In the genomic region with DNA sequence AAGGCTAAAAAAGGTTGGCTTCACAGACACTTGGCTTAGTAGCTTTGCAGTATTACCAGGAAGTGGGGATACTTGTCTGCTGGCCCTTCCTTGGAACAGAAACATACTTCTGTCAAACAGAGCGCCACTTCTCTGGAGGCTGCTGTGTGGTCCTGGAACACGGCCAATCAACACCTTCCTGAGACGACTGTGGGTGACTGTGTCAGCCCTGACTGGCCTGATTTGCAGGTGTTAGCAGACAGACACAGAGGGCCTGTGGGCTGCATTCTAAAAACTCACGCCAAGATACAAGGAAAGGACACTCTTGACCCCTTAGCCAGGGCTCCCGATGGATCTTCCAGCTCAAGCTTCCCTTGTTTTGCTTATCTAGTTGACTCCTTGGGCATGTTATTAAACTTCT, we compare ENCODE assay signal across 10 mouse cellular contexts. TPM values are rescaled to one million over a fixed set of nuclear protein-coding genes. Genes with fewer than 3 reads are reported as not detected.
DNase-seq lines count a peak whose midpoint lies in the region; ATAC-seq lines count a peak whose summit lies in the region.
"Had no signal": no experiment of that assay in that cellular context is flagged by ENCODE, and none has a peak within 500 bp of the region (broad histone marks: within the 10 kb centered on the region; RNA-seq: fewer than 3 reads in every experiment).

No protein-coding gene starts in this region.

- peaks cover 16% of the 10 kb centered on the region for H3K4me1 ChIP-seq in heart, embryonic 16.5 days (ENCODE audit: control insufficient read depth, insufficient read depth, low read length)
- peaks cover 22% of the 10 kb centered on the region for H3K4me1 ChIP-seq in midbrain, embryonic 13.5 days (replicated peaks)
- H3K4me1 ChIP-seq in midbrain, embryonic 11.5 days (ENCODE audit: control insufficient read depth, insufficient read depth, low read length), result peaks cover 13% of the 10 kb centered on the region
- H3K4me1 ChIP-seq in liver, embryonic 12.5 days, result peaks cover 35% of the 10 kb centered on the region
- H3K4me1 ChIP-seq in stomach, embryonic 16.5 days (ENCODE audit: control insufficient read depth, insufficient read depth, low read length), result peaks cover 11% of the 10 kb centered on the region; the same call in 1 of the 2 replicates

- no peak overlapping the region for H3K9ac ChIP-seq in heart, embryonic 16.5 days (ENCODE audit: low read length)
- no peak overlapping the region for H3K9ac ChIP-seq in midbrain, embryonic 13.5 days (replicated peaks)
- no peak overlapping the region for H3K9ac ChIP-seq in midbrain, embryonic 11.5 days (ENCODE audit: low read length)
- no peak overlapping the region for H3K9ac ChIP-seq in liver, embryonic 12.5 days
- no peak overlapping the region for H3K9ac ChIP-seq in stomach, embryonic 16.5 days (ENCODE audit: low read length)

- no peaks in the 10 kb centered on the region for H3K27me3 ChIP-seq in heart, embryonic 16.5 days (ENCODE audit: control insufficient read depth, insufficient read depth, low read length)
- no peaks in the 10 kb centered on the region for H3K27me3 ChIP-seq in midbrain, embryonic 13.5 days
- no peaks in the 10 kb centered on the region for H3K27me3 ChIP-seq in midbrain, embryonic 11.5 days (ENCODE audit: control insufficient read depth, insufficient read depth, low read length)
- H3K27me3 ChIP-seq in liver, embryonic 12.5 days (replicated peaks), result no peaks in the 10 kb centered on the region
- H3K27me3 ChIP-seq in stomach, embryonic 16.5 days (ENCODE audit: control insufficient read depth, insufficient read depth, low read length), result no peaks in the 10 kb centered on the region

- peaks cover 8% of the 10 kb centered on the region for H3K36me3 ChIP-seq in heart, embryonic 16.5 days (ENCODE audit: control insufficient read depth, insufficient read depth)
- peaks cover 5% of the 10 kb centered on the region for H3K36me3 ChIP-seq in midbrain, embryonic 13.5 days
- H3K36me3 ChIP-seq in midbrain, embryonic 11.5 days (ENCODE audit: control insufficient read depth, insufficient read depth, low read length), result peaks cover 4% of the 10 kb centered on the region; the same call in 1 of the 2 replicates
- H3K36me3 ChIP-seq in liver, embryonic 12.5 days, result peaks cover 24% of the 10 kb centered on the region
- H3K36me3 ChIP-seq in stomach, embryonic 16.5 days (ENCODE audit: control insufficient read depth, insufficient read depth, low read length), result 0 out of 2 replicates have a peak, but pooled peaks cover 1% of the 10 kb centered on the region

- no peak overlapping the region for H3K4me3 ChIP-seq in heart, embryonic 16.5 days (ENCODE audit: low read length)
- no peak overlapping the region for H3K4me3 ChIP-seq in midbrain, embryonic 13.5 days (replicated peaks)
- H3K4me3 ChIP-seq in midbrain, embryonic 11.5 days (ENCODE audit: low read depth, low read length), result no peak overlapping the region
- H3K4me3 ChIP-seq in liver, embryonic 12.5 days, result no peak overlapping the region
- H3K4me3 ChIP-seq in stomach, embryonic 16.5 days (replicated peaks; ENCODE audit: low read length), result no peak overlapping the region

- 28% methylated on average over 5 of the region's 5 CpGs for WGBS in heart, embryonic 16.5 days
- 93% methylated on average over 5 of the region's 5 CpGs for WGBS in midbrain, embryonic 13.5 days
- WGBS in midbrain, embryonic 11.5 days, result 93% methylated on average over 5 of the region's 5 CpGs
- WGBS in liver, embryonic 12.5 days (ENCODE audit: insufficient replicate concordance), result 80% methylated on average over 5 of the region's 5 CpGs
- 64% methylated on average over 5 of the region's 5 CpGs for WGBS in stomach, embryonic 16.5 days

- DNase-seq in heart, adult 8-10 months (ENCODE audit: low spot score), result no peak
- no peak for DNase-seq in midbrain, embryonic 11.5 days (ENCODE audit: low spot score, missing footprints)
- DNase-seq in right cerebral cortex, adult 2 months (ENCODE audit: low spot score in 2 of 2), result no peak
- no peak for DNase-seq in spleen, postnatal 14 days (ENCODE audit: low spot score in 2 of 2)

- no peak for ATAC-seq in heart, embryonic 16.5 days (replicated peaks; ENCODE audit: extremely low read depth, insufficient read depth, low FRiP score)
- no peak for ATAC-seq in midbrain, embryonic 13.5 days
- ATAC-seq in midbrain, embryonic 11.5 days (ENCODE audit: low FRiP score), result no peak
- ATAC-seq in liver, embryonic 12.5 days, result no peak
- ATAC-seq in stomach, embryonic 16.5 days (ENCODE audit: insufficient read depth, low FRiP score), result no peak

- no peak overlapping the region for H3K4me2 ChIP-seq in heart, embryonic 16.5 days (ENCODE audit: low read depth, low read length)
- no peak overlapping the region for H3K4me2 ChIP-seq in midbrain, embryonic 13.5 days (replicated peaks)
- no peak overlapping the region for H3K4me2 ChIP-seq in midbrain, embryonic 11.5 days
- H3K4me2 ChIP-seq in liver, embryonic 12.5 days, result no peak overlapping the region
- no peak overlapping the region for H3K4me2 ChIP-seq in stomach, embryonic 16.5 days (ENCODE audit: low read depth, low read length)

- H3K27ac ChIP-seq in heart, embryonic 16.5 days (ENCODE audit: low read length), result peak overlapping the region; percentile 98
- H3K27ac ChIP-seq in midbrain, embryonic 13.5 days, result 0 out of 2 replicates have a peak overlapping the region, but pooled peaks have one; percentile 92
- no peak overlapping the region for H3K27ac ChIP-seq in midbrain, embryonic 11.5 days (ENCODE audit: low read depth, low read length)
- peak overlapping the region; percentile 98 for H3K27ac ChIP-seq in liver, embryonic 12.5 days
- H3K27ac ChIP-seq in stomach, embryonic 16.5 days (ENCODE audit: low read length), result peak overlapping the region; percentile 99

- peaks cover 3% of the 10 kb centered on the region; the same call in 1 of the 2 replicates for H3K9me3 ChIP-seq in heart, embryonic 16.5 days (replicated peaks; ENCODE audit: control insufficient read depth, low read length)
- no peaks in the 10 kb centered on the region for H3K9me3 ChIP-seq in midbrain, embryonic 13.5 days
- peaks cover 3% of the 10 kb centered on the region; the same call in 1 of the 2 replicates for H3K9me3 ChIP-seq in midbrain, embryonic 11.5 days (ENCODE audit: control insufficient read depth, low read length)
- H3K9me3 ChIP-seq in liver, embryonic 12.5 days (replicated peaks), result peaks cover 5% of the 10 kb centered on the region; the same call in 1 of the 2 replicates
- no peaks in the 10 kb centered on the region for H3K9me3 ChIP-seq in stomach, embryonic 16.5 days (replicated peaks; ENCODE audit: control insufficient read depth, low read length)

RNA-seq across cellular contexts. Expression of a gene that starts 0.9 kb away (rescaled TPM):
- polyA plus RNA-seq in heart, embryonic 16.5 days (2015; fragmentation: Nextera tagmentation; extraction: Ambion mirVana), result 157 and 170 TPM in 2 replicates
- 10 to 100 TPM; 59.3 to 76.7 (median 67.5) TPM for total RNA-seq in heart, adult 8-10 months (2022)
- 302 and 320 TPM in 2 replicates for polyA plus RNA-seq in midbrain, embryonic 13.5 days (2015; fragmentation: Nextera tagmentation; extraction: Ambion mirVana)
- polyA plus RNA-seq in midbrain, embryonic 11.5 days (2014; fragmentation: Nextera tagmentation; extraction: Ambion mirVana), result 338 and 353 TPM in 2 replicates
- polyA plus RNA-seq in liver, embryonic 12.5 days (2016; fragmentation: Nextera tagmentation; extraction: Ambion mirVana), result 138 and 146 TPM in 2 replicates
- 324 and 327 TPM in 2 replicates for polyA plus RNA-seq in stomach, embryonic 16.5 days (2015; fragmentation: Nextera tagmentation; extraction: Ambion mirVana)

RNA-seq across cellular contexts. Expression of a gene that starts 1.0 kb away (rescaled TPM):
- 4.6 TPM in 1 of 2 replicates, not detected in the other for polyA plus RNA-seq in heart, embryonic 16.5 days (2015; fragmentation: Nextera tagmentation; extraction: Ambion mirVana)
- total RNA-seq in heart, adult 8-10 months (2022), result 10 to 100 TPM in 3 of 4 experiments, 1 to 10 TPM in 1; 8.3 to 15.8 (median 13.9) TPM
- polyA plus RNA-seq in midbrain, embryonic 13.5 days (2015; fragmentation: Nextera tagmentation; extraction: Ambion mirVana), result 2.5 TPM in 1 of 2 replicates, not detected in the other
- polyA plus RNA-seq in midbrain, embryonic 11.5 days (2014; fragmentation: Nextera tagmentation; extraction: Ambion mirVana), result 2.4 TPM in 1 of 2 replicates, not detected in the other
- polyA plus RNA-seq in liver, embryonic 12.5 days (2016; fragmentation: Nextera tagmentation; extraction: Ambion mirVana), result 5.1 TPM in 1 of 2 replicates, not detected in the other
- polyA plus RNA-seq in stomach, embryonic 16.5 days (2015; fragmentation: Nextera tagmentation; extraction: Ambion mirVana), result 4.4 and 10.1 TPM in 2 replicates
- polyA plus RNA-seq: erythroblast, embryonic 14.5 days; limb, embryonic 11.5 days had no signal

RNA-seq across cellular contexts. Expression of a gene that starts 17.1 kb away (rescaled TPM):
- polyA plus RNA-seq in heart, embryonic 16.5 days (2015; fragmentation: Nextera tagmentation; extraction: Ambion mirVana), result 85.4 and 91.0 TPM in 2 replicates
- 10 to 100 TPM; 78.9 to 82.9 (median 81.2) TPM for total RNA-seq in heart, adult 8-10 months (2022)
- polyA plus RNA-seq in midbrain, embryonic 13.5 days (2015; fragmentation: Nextera tagmentation; extraction: Ambion mirVana), result 89.8 and 95.5 TPM in 2 replicates
- 42.8 and 47.6 TPM in 2 replicates for polyA plus RNA-seq in midbrain, embryonic 11.5 days (2014; fragmentation: Nextera tagmentation; extraction: Ambion mirVana)
- 55.7 and 59.9 TPM in 2 replicates for polyA plus RNA-seq in liver, embryonic 12.5 days (2016; fragmentation: Nextera tagmentation; extraction: Ambion mirVana)
- 78.0 and 82.4 TPM in 2 replicates for polyA plus RNA-seq in stomach, embryonic 16.5 days (2015; fragmentation: Nextera tagmentation; extraction: Ambion mirVana)

RNA-seq across cellular contexts. Expression of a gene that starts 23.4 kb away (rescaled TPM):
- 127 and 132 TPM in 2 replicates for polyA plus RNA-seq in heart, embryonic 16.5 days (2015; fragmentation: Nextera tagmentation; extraction: Ambion mirVana)
- total RNA-seq in heart, adult 8-10 months (2022), result 100 to 1,000 TPM; 132 to 142 (median 134) TPM
- polyA plus RNA-seq in midbrain, embryonic 13.5 days (2015; fragmentation: Nextera tagmentation; extraction: Ambion mirVana), result 57.5 and 59.0 TPM in 2 replicates
- polyA plus RNA-seq in midbrain, embryonic 11.5 days (2014; fragmentation: Nextera tagmentation; extraction: Ambion mirVana), result 68.5 and 73.2 TPM in 2 replicates
- polyA plus RNA-seq in liver, embryonic 12.5 days (2016; fragmentation: Nextera tagmentation; extraction: Ambion mirVana), result 68.8 and 72.8 TPM in 2 replicates
- 210 and 244 TPM in 2 replicates for polyA plus RNA-seq in stomach, embryonic 16.5 days (2015; fragmentation: Nextera tagmentation; extraction: Ambion mirVana)
